Mouse (Mus musculus): ENCODE data around the gene Mrps35. TPM values are rescaled to one million over a fixed set of nuclear protein-coding genes. Genes with fewer than 3 reads are reported as not detected.

The Mrps35 gene
- polyA plus RNA-seq, 1 experiment: 0.45 TPM

GRCm38 (mm10) chr6:147010358-147010757, 32.2 kb upstream of the Mrps35 start:
- Histone ChIP-seq H3K9me3 (ENCODE audit: control insufficient read depth, low read length) (no peaks in the 10 kb centered on the region), H3K27me3 (ENCODE audit: control insufficient read depth) (no peaks in the 10 kb centered on the region), H3K4me3 (replicated peaks) (no peak overlapping the region), H3K4me1 (ENCODE audit: control insufficient read depth) (no peaks in the 10 kb centered on the region), H3K36me3 (ENCODE audit: control insufficient read depth) (peaks cover 2% of the 10 kb centered on the region; the same call in 1 of the 2 replicates)
- no peak for TF ChIP-seq GATA1 (IDR thresholded peaks at IDR 0.05; ENCODE audit: low read length)
- no peak for TF ChIP-seq TAL1 (IDR thresholded peaks at IDR 0.05; ENCODE audit: low read length)

- TF ChIP-seq TAL1 (IDR thresholded peaks at IDR 0.05; ENCODE audit: low read length) (no peak), GATA1 (IDR thresholded peaks at IDR 0.05; ENCODE audit: low read length) (no peak)
- H3K27me3 ChIP-seq (ENCODE audit: control insufficient read depth): no peaks in the 10 kb centered on the region
- no peak overlapping the region for H3K4me3 ChIP-seq (replicated peaks)
- no peaks in the 10 kb centered on the region for H3K4me1 ChIP-seq (ENCODE audit: control insufficient read depth)
- peaks cover 2% of the 10 kb centered on the region; the same call in 1 of the 2 replicates for H3K36me3 ChIP-seq (ENCODE audit: control insufficient read depth)
- H3K9me3 ChIP-seq (ENCODE audit: control insufficient read depth, low read length): no peaks in the 10 kb centered on the region
Observed at GRCm38 (mm10) chr6:147010811-147011520, 31.6 kb upstream of the Mrps35 start.

- H3K4me3 ChIP-seq (replicated peaks): no peak overlapping the region
- H3K27me3 ChIP-seq (ENCODE audit: control insufficient read depth): no peaks in the 10 kb centered on the region
- TF ChIP-seq TAL1 (IDR thresholded peaks at IDR 0.05; ENCODE audit: low read length) (no peak), GATA1 (IDR thresholded peaks at IDR 0.05; ENCODE audit: low read length) (no peak)
- H3K36me3 ChIP-seq (ENCODE audit: control insufficient read depth): peaks cover under 1% of the 10 kb centered on the region; the same call in 1 of the 2 replicates
- H3K9me3 ChIP-seq (ENCODE audit: control insufficient read depth, low read length): no peaks in the 10 kb centered on the region
- H3K4me1 ChIP-seq (ENCODE audit: control insufficient read depth): no peaks in the 10 kb centered on the region
Observed at GRCm38 (mm10) chr6:147011555-147011954, 31.0 kb upstream of the Mrps35 start.

- Histone ChIP-seq H3K36me3 (ENCODE audit: control insufficient read depth) (no peaks in the 10 kb centered on the region; the same call in 1 of the 2 replicates), H3K27me3 (ENCODE audit: control insufficient read depth) (no peaks in the 10 kb centered on the region), H3K4me1 (ENCODE audit: control insufficient read depth) (no peaks in the 10 kb centered on the region), H3K4me3 (replicated peaks) (no peak overlapping the region), H3K9me3 (ENCODE audit: control insufficient read depth, low read length) (no peaks in the 10 kb centered on the region)
- TF ChIP-seq TAL1 (IDR thresholded peaks at IDR 0.05; ENCODE audit: low read length) (no peak), GATA1 (IDR thresholded peaks at IDR 0.05; ENCODE audit: low read length) (no peak)
Observed at GRCm38 (mm10) chr6:147011977-147012376, 30.6 kb upstream of the Mrps35 start.

- TF ChIP-seq TAL1 (IDR thresholded peaks at IDR 0.05; ENCODE audit: low read length) (no peak), GATA1 (IDR thresholded peaks at IDR 0.05; ENCODE audit: low read length) (no peak)
- Histone ChIP-seq H3K9me3 (ENCODE audit: control insufficient read depth, low read length) (no peaks in the 10 kb centered on the region), H3K27me3 (ENCODE audit: control insufficient read depth) (no peaks in the 10 kb centered on the region), H3K36me3 (ENCODE audit: control insufficient read depth) (no peaks in the 10 kb centered on the region; the same call in 1 of the 2 replicates), H3K4me1 (ENCODE audit: control insufficient read depth) (no peaks in the 10 kb centered on the region), H3K4me3 (replicated peaks) (no peak overlapping the region)
Observed at GRCm38 (mm10) chr6:147013546-147013945, 29.0 kb upstream of the Mrps35 start.

- no peak for TF ChIP-seq TAL1 (IDR thresholded peaks at IDR 0.05; ENCODE audit: low read length)
- TF ChIP-seq GATA1 (IDR thresholded peaks at IDR 0.05; ENCODE audit: low read length): no peak
- Histone ChIP-seq H3K4me1 (ENCODE audit: control insufficient read depth) (0 out of 2 replicates have a peak, but pooled peaks cover 3% of the 10 kb centered on the region), H3K9me3 (ENCODE audit: control insufficient read depth, low read length) (no peaks in the 10 kb centered on the region), H3K36me3 (ENCODE audit: control insufficient read depth) (peaks cover 2% of the 10 kb centered on the region; the same call in 1 of the 2 replicates), H3K27me3 (ENCODE audit: control insufficient read depth) (no peaks in the 10 kb centered on the region), H3K4me3 (replicated peaks) (no peak overlapping the region)
Observed at GRCm38 (mm10) chr6:147017906-147018305, 24.7 kb upstream of the Mrps35 start.

- peaks cover 2% of the 10 kb centered on the region; the same call in 1 of the 2 replicates for H3K36me3 ChIP-seq (ENCODE audit: control insufficient read depth)
- no peak overlapping the region for H3K4me3 ChIP-seq (replicated peaks)
- TF ChIP-seq GATA1 (IDR thresholded peaks at IDR 0.05; ENCODE audit: low read length) (no peak), TAL1 (IDR thresholded peaks at IDR 0.05; ENCODE audit: low read length) (no peak)
- no peaks in the 10 kb centered on the region for H3K27me3 ChIP-seq (ENCODE audit: control insufficient read depth)
- H3K9me3 ChIP-seq (ENCODE audit: control insufficient read depth, low read length): no peaks in the 10 kb centered on the region
- H3K4me1 ChIP-seq (ENCODE audit: control insufficient read depth): 0 out of 2 replicates have a peak, but pooled peaks cover 3% of the 10 kb centered on the region
Observed at GRCm38 (mm10) chr6:147018364-147018763, 24.2 kb upstream of the Mrps35 start.

- Histone ChIP-seq H3K4me3 (replicated peaks) (no peak overlapping the region), H3K9me3 (ENCODE audit: control insufficient read depth, low read length) (no peaks in the 10 kb centered on the region), H3K36me3 (ENCODE audit: control insufficient read depth) (peaks cover 2% of the 10 kb centered on the region; the same call in 1 of the 2 replicates), H3K27me3 (ENCODE audit: control insufficient read depth) (no peaks in the 10 kb centered on the region), H3K4me1 (ENCODE audit: control insufficient read depth) (0 out of 2 replicates have a peak, but pooled peaks cover 3% of the 10 kb centered on the region)
- TF ChIP-seq TAL1 (IDR thresholded peaks at IDR 0.05; ENCODE audit: low read length) (no peak), GATA1 (IDR thresholded peaks at IDR 0.05; ENCODE audit: low read length) (no peak)
Observed at GRCm38 (mm10) chr6:147021181-147021580, 21.4 kb upstream of the Mrps35 start.

GRCm38 (mm10) chr6:147022375-147023132, 20.0 kb upstream of the Mrps35 start:
- Histone ChIP-seq H3K36me3 (ENCODE audit: control insufficient read depth) (peaks cover 2% of the 10 kb centered on the region; the same call in 1 of the 2 replicates), H3K4me3 (replicated peaks) (no peak overlapping the region), H3K27me3 (ENCODE audit: control insufficient read depth) (no peaks in the 10 kb centered on the region), H3K9me3 (ENCODE audit: control insufficient read depth, low read length) (no peaks in the 10 kb centered on the region), H3K4me1 (ENCODE audit: control insufficient read depth) (0 out of 2 replicates have a peak, but pooled peaks cover 3% of the 10 kb centered on the region)
- TF ChIP-seq GATA1 (IDR thresholded peaks at IDR 0.05; ENCODE audit: low read length): no peak
- no peak for TF ChIP-seq TAL1 (IDR thresholded peaks at IDR 0.05; ENCODE audit: low read length)
